Mouse (Mus musculus) liver, embryonic 12.5 days (tissue): ENCODE data around the gene Arrdc2. TPM values are rescaled to one million over a fixed set of nuclear protein-coding genes. Genes with fewer than 3 reads are reported as not detected.
A peak's percentile ranks its signal among the peaks of the same experiment; 100 is the strongest.

Experiments used
- ATAC-seq: fragments of 200-750 bp; cut with Nextera tagmentation; 2 replicates; pipeline ENCODE4 v1.8.0; 2017; ENCODE audit warnings: moderate number of reproducible peaks, mild to moderate bottlenecking, moderate library complexity
- H3K27ac ChIP-seq: fragments of 300-500 bp; sonication (generic); 2 replicates; pipeline ENCODE4 v1.5.1; 2016; ENCODE audit warnings: mild to moderate bottlenecking
- H3K27me3 ChIP-seq: fragments of 300-500 bp; sonication (generic); replicated peaks from 2 replicates; pipeline ENCODE4 v1.6.1; 2016; ENCODE audit warnings: mild to moderate bottlenecking, moderate library complexity
- H3K36me3 ChIP-seq: fragments of 300-500 bp; sonication (generic); 2 replicates; pipeline ENCODE4 v1.6.1; 2016; ENCODE audit warnings: mild to moderate bottlenecking, moderate library complexity
- H3K4me1 ChIP-seq: fragments of 300-500 bp; sonication (generic); 2 replicates; pipeline ENCODE4 v1.6.1; 2016
- H3K4me2 ChIP-seq: fragments of 300-500 bp; sonication (generic); 2 replicates; pipeline ENCODE4 v1.6.1; 2016; ENCODE audit warnings: mild to moderate bottlenecking, moderate library complexity
- H3K4me3 ChIP-seq: fragments of 300-500 bp; sonication (generic); 2 replicates; pipeline ENCODE4 v1.5.1; 2016; ENCODE audit warnings: mild to moderate bottlenecking, moderate library complexity
- H3K9ac ChIP-seq: fragments of 300-500 bp; sonication (generic); 2 replicates; pipeline ENCODE4 v1.6.1; 2016; ENCODE audit warnings: mild to moderate bottlenecking, moderate library complexity
- H3K9me3 ChIP-seq: fragments of 300-500 bp; sonication (generic); replicated peaks from 2 replicates; pipeline ENCODE4 v1.6.1; 2016; ENCODE audit warnings: mild to moderate bottlenecking, moderate library complexity
- WGBS: fragments of 180-500 bp; shearing (Covaris S2); methylation state at CpG from one replicate; pipeline ENCODE4 v1.1.7; 2016; ENCODE audit not compliant: insufficient replicate concordance; 5-methylcytosine and 5-hydroxymethylcytosine counted together
- polyA plus RNA-seq: library from polyadenylated mRNA; unstranded; fragments of >200 nt; fragmentation: Nextera tagmentation; extraction: Ambion mirVana; gene quantifications from 2 replicates; pipeline ENCODE4 v1.2.1, GENCODE M21; 2016

Gene Arrdc2
- polyA plus RNA-seq, 1 experiment from 2014 or later: 16.1 TPM

GRCm38 (mm10) chr8:70862824-70863641 lies 23.5 kb upstream of the Arrdc2 start, which contains the start of gene Kcnn1:
TSS of gene Kcnn1 (minus strand) at chr8:70863258.
- H3K4me1 ChIP-seq: peaks cover 52% of the 10 kb centered on the region
- peaks cover 71% of the 10 kb centered on the region for H3K27me3 ChIP-seq
- H3K36me3 ChIP-seq: peaks cover 6% of the 10 kb centered on the region
- no peak for ATAC-seq
- H3K27ac ChIP-seq: no peak within 1 kb of the TSS
- peak within 1 kb of the TSS; percentile 81 for H3K4me2 ChIP-seq
- peak within 1 kb of the TSS; percentile 66 for H3K4me3 ChIP-seq
- peak within 1 kb of the TSS; percentile 22; the same call in 1 of the 2 replicates for H3K9ac ChIP-seq
- WGBS: 2% methylated on average over 55 of the region's 55 CpGs
- no peaks in the 10 kb centered on the region for H3K9me3 ChIP-seq

- Histone ChIP-seq H3K4me2 (peak overlapping the region; percentile 79; the same call in 1 of the 2 replicates), H3K27ac (no peak overlapping the region), H3K27me3 (peaks cover 85% of the 10 kb centered on the region), H3K9me3 (no peaks in the 10 kb centered on the region), H3K4me1 (peaks cover 25% of the 10 kb centered on the region), H3K9ac (no peak overlapping the region; the same call in 1 of the 2 replicates), H3K36me3 (no peaks in the 10 kb centered on the region), H3K4me3 (no peak overlapping the region)
- ATAC-seq: no peak
- WGBS: 15% methylated on average over 4 of the region's 4 CpGs
Observed at GRCm38 (mm10) chr8:70857516-70857915, 18.0 kb upstream of the Arrdc2 start.

GRCm38 (mm10) chr8:70856541-70857197 lies 17.1 kb upstream of the Arrdc2 start:
- ATAC-seq: peak; percentile 81
- Histone ChIP-seq H3K9ac (peak overlapping the region; percentile 61; the same call in 1 of the 2 replicates), H3K4me3 (peak overlapping the region; percentile 48), H3K27ac (no peak overlapping the region), H3K27me3 (peaks cover 85% of the 10 kb centered on the region), H3K36me3 (no peaks in the 10 kb centered on the region), H3K4me2 (peak overlapping the region; percentile 79), H3K9me3 (no peaks in the 10 kb centered on the region), H3K4me1 (peaks cover 30% of the 10 kb centered on the region)
- 10% methylated on average over 30 of the region's 33 CpGs for WGBS

- Histone ChIP-seq H3K4me2 (peak overlapping the region; percentile 79; the same call in 1 of the 2 replicates), H3K27me3 (peaks cover 80% of the 10 kb centered on the region), H3K4me3 (no peak overlapping the region), H3K9ac (no peak overlapping the region), H3K36me3 (no peaks in the 10 kb centered on the region), H3K27ac (no peak overlapping the region), H3K9me3 (no peaks in the 10 kb centered on the region), H3K4me1 (peaks cover 37% of the 10 kb centered on the region)
- 63% methylated on average over 5 of the region's 5 CpGs for WGBS
- no peak for ATAC-seq
Observed at GRCm38 (mm10) chr8:70856028-70856427, 16.5 kb upstream of the Arrdc2 start.

GRCm38 (mm10) chr8:70853863-70854262 lies 14.3 kb upstream of the Arrdc2 start:
- no peak for ATAC-seq
- Histone ChIP-seq H3K4me1 (peaks cover 43% of the 10 kb centered on the region), H3K27me3 (peaks cover 82% of the 10 kb centered on the region), H3K9ac (no peak overlapping the region), H3K36me3 (no peaks in the 10 kb centered on the region), H3K4me3 (no peak overlapping the region), H3K27ac (no peak overlapping the region), H3K4me2 (no peak overlapping the region), H3K9me3 (no peaks in the 10 kb centered on the region)
- WGBS: 31% methylated on average over 2 of the region's 2 CpGs

GRCm38 (mm10) chr8:70852595-70853231 lies 13.2 kb upstream of the Arrdc2 start:
- Histone ChIP-seq H3K4me2 (no peak overlapping the region), H3K27ac (no peak overlapping the region), H3K4me1 (peaks cover 37% of the 10 kb centered on the region), H3K36me3 (no peaks in the 10 kb centered on the region), H3K4me3 (no peak overlapping the region), H3K27me3 (peaks cover 85% of the 10 kb centered on the region), H3K9me3 (no peaks in the 10 kb centered on the region), H3K9ac (no peak overlapping the region)
- no peak for ATAC-seq
- WGBS: 84% methylated on average over 41 of the region's 41 CpGs

- 0 out of 2 replicates have a peak overlapping the region, but pooled peaks have one; percentile 29 for H3K9ac ChIP-seq
- H3K4me2 ChIP-seq: no peak overlapping the region
- no peak overlapping the region for H3K27ac ChIP-seq
- H3K9me3 ChIP-seq: no peaks in the 10 kb centered on the region
- H3K4me1 ChIP-seq: peaks cover 29% of the 10 kb centered on the region
- no peak overlapping the region for H3K4me3 ChIP-seq
- H3K36me3 ChIP-seq: no peaks in the 10 kb centered on the region
- WGBS: 38% methylated on average over 6 of the region's 6 CpGs
- no peak for ATAC-seq
- peaks cover 91% of the 10 kb centered on the region for H3K27me3 ChIP-seq
Observed at GRCm38 (mm10) chr8:70851837-70852236, 12.3 kb upstream of the Arrdc2 start.

- peaks cover 30% of the 10 kb centered on the region for H3K4me1 ChIP-seq
- no peaks in the 10 kb centered on the region for H3K36me3 ChIP-seq
- H3K4me3 ChIP-seq: no peak overlapping the region
- H3K9me3 ChIP-seq: no peaks in the 10 kb centered on the region
- no peak for ATAC-seq
- H3K27me3 ChIP-seq: peaks cover 91% of the 10 kb centered on the region
- no peak overlapping the region for H3K27ac ChIP-seq
- no peak overlapping the region for H3K9ac ChIP-seq
- 64% methylated on average over 4 of the region's 4 CpGs for WGBS
- H3K4me2 ChIP-seq: no peak overlapping the region
Observed at GRCm38 (mm10) chr8:70850947-70851346, 11.4 kb upstream of the Arrdc2 start.

GRCm38 (mm10) chr8:70850132-70850845 lies 10.8 kb upstream of the Arrdc2 start:
- peaks cover 35% of the 10 kb centered on the region for H3K4me1 ChIP-seq
- H3K4me2 ChIP-seq: no peak overlapping the region
- H3K27me3 ChIP-seq: peaks cover 84% of the 10 kb centered on the region
- H3K4me3 ChIP-seq: no peak overlapping the region
- H3K36me3 ChIP-seq: no peaks in the 10 kb centered on the region
- H3K9ac ChIP-seq: no peak overlapping the region
- ATAC-seq: no peak
- WGBS: 52% methylated on average over 7 of the region's 7 CpGs
- no peak overlapping the region for H3K27ac ChIP-seq
- H3K9me3 ChIP-seq: no peaks in the 10 kb centered on the region

- Histone ChIP-seq H3K9me3 (no peaks in the 10 kb centered on the region), H3K9ac (no peak overlapping the region), H3K4me3 (no peak overlapping the region), H3K4me1 (peaks cover 43% of the 10 kb centered on the region), H3K4me2 (no peak overlapping the region), H3K36me3 (no peaks in the 10 kb centered on the region), H3K27ac (no peak overlapping the region), H3K27me3 (peaks cover 76% of the 10 kb centered on the region)
- 64% methylated on average over 3 of the region's 3 CpGs for WGBS
- ATAC-seq: no peak
Observed at GRCm38 (mm10) chr8:70849333-70849990, 9.9 kb upstream of the Arrdc2 start.
